Mouse (Mus musculus) limb, embryonic 13.5 days (tissue): Measurements from ENCODE around the gene Herc2. TPM values are rescaled to one million over a fixed set of nuclear protein-coding genes. Genes with fewer than 3 reads are reported as not detected.
A peak's percentile ranks its signal among the peaks of the same experiment; 100 is the strongest.
"Not testable (repeated sequence)": the region's sequence is repeated elsewhere in the genome, so short reads cannot be mapped to it uniquely, and the experiment has no call there.

Source experiments
- ATAC-seq: fragments of 200-750 bp; cut with Nextera tagmentation; 2 replicates; pipeline ENCODE4 v1.8.0; 2017; ENCODE audit warnings: low read depth, moderate number of reproducible peaks, moderate TSS enrichment; ENCODE audit not compliant: low FRiP score
- H3K27ac ChIP-seq: fragments of 300-500 bp; sonication (generic); 2 replicates; pipeline ENCODE4 v1.5.1; 2015; ENCODE audit warnings: inconsistent platforms, mild to moderate bottlenecking, moderate library complexity
- H3K27me3 ChIP-seq: fragments of 300-500 bp; sonication (generic); 2 replicates; pipeline ENCODE4 v1.6.1; 2015; ENCODE audit warnings: mild to moderate bottlenecking, inconsistent platforms
- H3K36me3 ChIP-seq: fragments of 300-500 bp; sonication (generic); 2 replicates; pipeline ENCODE4 v1.6.1; 2015; ENCODE audit warnings: inconsistent platforms, mild to moderate bottlenecking, moderate library complexity
- H3K4me1 ChIP-seq: fragments of 300-500 bp; sonication (generic); 2 replicates; pipeline ENCODE4 v1.6.1; 2015; ENCODE audit warnings: inconsistent platforms
- H3K4me2 ChIP-seq: fragments of 300-500 bp; sonication (generic); replicated peaks from 2 replicates; pipeline ENCODE4 v1.6.1; 2015; ENCODE audit warnings: inconsistent platforms, mild to moderate bottlenecking, moderate library complexity
- H3K4me3 ChIP-seq: fragments of 300-500 bp; sonication (generic); 2 replicates; pipeline ENCODE4 v1.5.1; 2015; ENCODE audit warnings: moderate library complexity, mild to moderate bottlenecking, inconsistent platforms
- H3K9ac ChIP-seq: fragments of 300-500 bp; sonication (generic); 2 replicates; pipeline ENCODE4 v1.6.1; 2015; ENCODE audit warnings: mild to moderate bottlenecking, inconsistent platforms
- H3K9me3 ChIP-seq: fragments of 300-500 bp; sonication (generic); 2 replicates; pipeline ENCODE4 v1.6.1; 2016; ENCODE audit warnings: inconsistent platforms
- WGBS: fragments of 180-500 bp; shearing (Covaris S2); methylation state at CpG from one replicate; pipeline ENCODE4 v1.1.7; 2015; 5-methylcytosine and 5-hydroxymethylcytosine counted together
- polyA plus RNA-seq: library from polyadenylated mRNA; unstranded; fragments of >200 nt; fragmentation: Nextera tagmentation; extraction: Ambion mirVana; gene quantifications from 2 replicates; pipeline ENCODE4 v1.2.1, GENCODE M21; 2015

The Herc2 gene
- 28.6 and 28.8 TPM in 2 replicates for polyA plus RNA-seq

DNA sequence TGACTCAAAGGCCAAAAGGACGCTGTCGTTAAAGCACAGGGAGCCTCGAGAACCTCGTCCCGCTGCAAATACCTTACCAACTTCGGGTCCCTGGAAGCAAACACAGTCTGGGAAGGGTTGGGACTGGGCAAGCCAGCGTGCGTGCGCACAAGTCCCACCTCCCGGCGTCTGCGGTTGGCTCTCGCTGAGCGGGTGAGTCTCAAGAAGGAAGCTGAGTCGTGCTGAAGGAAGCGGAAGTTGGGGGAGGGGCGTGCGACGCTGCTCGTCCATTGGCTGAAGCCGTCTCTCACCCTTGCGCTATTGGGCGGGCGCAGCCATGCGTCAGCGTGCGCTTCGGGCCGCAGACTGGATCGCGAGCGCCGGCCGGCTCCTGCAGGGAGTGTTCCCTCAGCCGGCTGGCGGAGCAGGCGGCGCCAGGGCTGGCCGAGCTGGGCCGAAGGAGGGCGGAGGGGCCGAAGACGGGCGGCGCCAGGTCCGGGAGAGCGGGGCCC lies at the start of gene Herc2:
Gene Herc2 (plus strand): TSS at position 366 of the 491 bp plus-strand sequence.
- peak within 1 kb of the TSS; percentile 82 for H3K27ac ChIP-seq
- peaks cover 3% of the 10 kb centered on the region; the same call in 1 of the 2 replicates for H3K36me3 ChIP-seq
- peak within 1 kb of the TSS; percentile 87 for H3K9ac ChIP-seq
- peaks cover 16% of the 10 kb centered on the region for H3K4me1 ChIP-seq
- no peaks in the 10 kb centered on the region for H3K9me3 ChIP-seq
- H3K4me3 ChIP-seq = peak within 1 kb of the TSS; percentile 76
- peak within 1 kb of the TSS; percentile 69 for H3K4me2 ChIP-seq
- no peaks in the 10 kb centered on the region for H3K27me3 ChIP-seq
- peak; percentile 100 for ATAC-seq
- WGBS = 0% methylated on average over 47 of the region's 47 CpGs

DNA sequence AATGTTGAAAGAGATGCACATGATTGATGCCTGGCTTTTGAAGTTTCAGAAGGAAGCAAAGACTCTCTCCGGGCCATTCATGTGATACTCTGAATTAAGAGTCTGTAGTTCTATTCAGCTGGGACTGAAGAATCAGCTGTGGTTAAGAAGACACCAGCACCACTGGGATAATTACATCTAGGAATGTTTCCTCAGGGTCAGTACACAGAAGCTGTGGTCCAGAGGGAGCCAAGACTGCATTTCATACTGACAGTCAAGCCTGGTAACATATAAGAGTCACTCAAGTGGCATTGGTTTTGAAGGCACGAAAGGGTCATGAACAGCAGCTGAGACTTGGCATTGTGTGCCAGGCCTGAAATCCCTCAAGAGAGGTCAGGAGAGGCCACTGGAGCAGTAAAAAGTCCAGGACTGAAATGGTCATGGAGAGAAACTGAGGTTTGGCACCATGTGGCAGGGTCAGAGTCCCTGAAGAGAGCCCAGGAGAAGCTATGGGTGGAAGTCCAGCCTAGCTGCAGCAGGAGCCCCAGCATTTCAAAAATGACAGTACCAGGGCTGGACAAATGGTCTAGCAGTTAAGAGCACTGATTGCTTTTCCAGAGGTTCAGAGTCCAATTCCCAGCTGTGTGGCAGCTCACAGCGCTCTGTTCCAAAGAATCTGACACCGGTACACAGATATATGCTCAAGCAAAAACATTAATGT lies 39.5 kb upstream of the Herc2 start:
- Histone ChIP-seq H3K9ac (no peak overlapping the region), H3K4me3 (no peak overlapping the region), H3K9me3 (no peaks in the 10 kb centered on the region), H3K27me3 (no peaks in the 10 kb centered on the region), H3K4me2 (no peak overlapping the region), H3K36me3 (no peaks in the 10 kb centered on the region), H3K4me1 (peaks cover 4% of the 10 kb centered on the region; the same call in 1 of the 2 replicates), H3K27ac (peak overlapping the region; percentile 15; the same call in 1 of the 2 replicates)
- ATAC-seq = no peak
- 81% methylated on average over 4 of the region's 4 CpGs for WGBS

DNA sequence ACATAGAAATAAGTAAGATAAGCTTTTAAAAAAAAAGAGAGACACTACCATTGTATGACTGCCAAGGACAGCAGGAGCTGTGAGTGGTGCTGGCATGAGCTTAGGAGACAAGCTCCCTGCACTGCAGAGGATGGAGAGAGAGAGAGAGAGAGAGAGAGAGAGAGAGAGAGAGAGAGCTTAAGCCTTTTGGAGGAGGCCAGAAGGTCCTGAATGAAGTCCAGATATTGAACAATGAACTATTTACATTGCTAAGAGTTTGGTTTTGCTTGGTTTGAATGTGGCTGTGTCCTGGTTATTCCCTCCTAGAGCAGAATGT lies 39.0 kb upstream of the Herc2 start:
- H3K4me1 ChIP-seq = peaks cover 4% of the 10 kb centered on the region; the same call in 1 of the 2 replicates
- H3K4me3 ChIP-seq = no peak overlapping the region
- H3K27me3 ChIP-seq = no peaks in the 10 kb centered on the region
- H3K4me2 ChIP-seq = no peak overlapping the region
- no peak overlapping the region for H3K27ac ChIP-seq
- H3K9me3 ChIP-seq = no peaks in the 10 kb centered on the region
- H3K36me3 ChIP-seq = no peaks in the 10 kb centered on the region
- no peak for ATAC-seq
- no peak overlapping the region for H3K9ac ChIP-seq

DNA sequence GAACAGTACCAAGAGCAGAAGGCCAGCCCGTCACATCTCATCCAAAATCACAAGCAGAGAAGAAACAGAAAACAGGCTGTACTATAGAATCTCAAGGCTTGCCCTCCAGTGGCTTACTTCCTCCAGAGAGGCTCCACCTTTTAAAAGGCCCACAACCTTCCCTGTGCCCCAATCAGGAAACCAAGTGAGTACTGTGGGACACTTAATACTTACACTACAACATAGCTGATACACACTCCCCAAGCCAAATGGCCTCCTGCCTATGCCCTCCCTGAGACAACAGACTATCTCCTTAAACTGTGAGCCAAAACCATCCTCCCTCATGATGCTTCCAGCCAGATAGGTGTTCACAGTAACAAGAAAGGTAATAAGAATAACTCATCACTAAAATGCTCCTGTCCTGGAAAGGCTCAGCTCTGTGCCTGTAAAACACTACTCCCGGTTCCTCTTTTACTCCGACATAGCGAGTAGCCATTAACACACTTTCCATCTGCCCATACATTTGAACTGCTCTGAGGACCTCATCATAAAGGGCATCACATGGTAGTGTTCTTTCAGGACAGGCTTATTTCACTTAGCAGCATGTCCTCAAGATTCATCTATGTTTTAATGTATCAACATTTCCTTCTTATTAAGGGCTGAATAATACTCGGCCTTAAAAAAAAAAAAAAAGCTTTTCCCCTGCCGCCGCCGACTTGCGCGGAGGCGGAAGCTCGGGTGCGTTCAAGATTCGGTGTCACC lies 36.6 kb upstream of the Herc2 start:
- no peak overlapping the region for H3K4me2 ChIP-seq
- H3K9me3 ChIP-seq = no peaks in the 10 kb centered on the region
- no peaks in the 10 kb centered on the region for H3K27me3 ChIP-seq
- H3K36me3 ChIP-seq = no peaks in the 10 kb centered on the region
- peaks cover 6% of the 10 kb centered on the region for H3K4me1 ChIP-seq
- ATAC-seq = no peak
- H3K4me3 ChIP-seq = no peak overlapping the region
- WGBS = 96% methylated on average over 14 of the region's 14 CpGs
- H3K27ac ChIP-seq = no peak overlapping the region
- no peak overlapping the region for H3K9ac ChIP-seq

DNA sequence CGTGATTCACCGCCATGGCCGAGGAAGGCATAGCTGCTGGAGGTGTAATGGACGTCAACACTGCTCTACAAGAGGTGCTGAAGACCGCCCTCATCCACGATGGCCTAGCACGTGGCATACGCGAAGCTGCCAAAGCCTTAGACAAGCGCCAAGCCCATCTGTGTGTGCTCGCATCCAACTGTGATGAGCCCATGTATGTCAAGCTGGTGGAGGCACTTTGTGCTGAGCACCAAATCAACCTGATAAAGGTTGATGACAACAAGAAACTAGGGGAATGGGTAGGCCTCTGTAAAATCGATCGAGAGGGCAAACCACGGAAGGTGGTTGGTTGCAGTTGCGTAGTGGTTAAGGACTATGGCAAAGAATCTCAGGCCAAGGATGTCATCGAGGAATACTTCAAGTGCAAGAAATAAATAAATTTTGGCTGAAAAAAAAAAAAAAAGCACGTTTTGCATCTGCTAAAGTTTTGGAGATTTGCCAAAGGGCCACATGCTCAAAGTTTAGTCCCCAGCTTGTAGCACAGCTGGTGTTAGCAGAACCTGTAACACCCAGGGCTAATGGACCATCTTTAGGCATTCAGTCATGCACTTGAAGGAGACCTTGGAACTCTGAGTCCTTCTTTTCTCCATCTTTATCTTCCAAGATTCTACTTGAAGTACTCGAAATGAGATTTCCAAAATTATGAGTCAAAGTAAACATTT lies 35.8 kb upstream of the Herc2 start:
- 91% methylated on average over 8 of the region's 18 CpGs for WGBS

DNA sequence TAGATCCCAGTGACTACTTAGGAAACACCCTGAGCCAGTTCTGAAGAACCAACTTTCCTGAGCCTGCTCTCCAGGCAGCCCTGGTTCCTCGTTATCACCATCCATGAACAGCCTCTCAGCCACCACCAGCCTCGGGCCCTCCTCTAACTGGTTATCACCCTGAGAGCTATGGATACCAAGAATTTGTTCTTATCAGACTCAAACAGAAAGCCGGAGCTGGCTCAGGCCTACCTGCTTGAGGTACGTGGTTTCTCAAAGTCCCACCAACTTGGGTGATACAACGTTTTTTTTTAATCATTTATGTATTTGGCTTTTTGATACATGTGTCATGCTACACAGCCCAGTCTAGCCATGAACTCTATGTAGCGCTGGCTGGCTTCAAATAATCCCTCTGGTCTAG lies 34.8 kb upstream of the Herc2 start:
- no peak overlapping the region for H3K9ac ChIP-seq
- no peak for ATAC-seq
- 74% methylated on average over 6 of the region's 6 CpGs for WGBS
- no peaks in the 10 kb centered on the region for H3K27me3 ChIP-seq
- peaks cover 12% of the 10 kb centered on the region for H3K4me1 ChIP-seq
- H3K4me2 ChIP-seq = no peak overlapping the region
- H3K27ac ChIP-seq = no peak overlapping the region
- no peaks in the 10 kb centered on the region for H3K9me3 ChIP-seq
- H3K4me3 ChIP-seq = no peak overlapping the region
- H3K36me3 ChIP-seq = no peaks in the 10 kb centered on the region

More for the DNA sequence above, 35.8 kb upstream of the Herc2 start:
- peaks cover 12% of the 10 kb centered on the region for H3K4me1 ChIP-seq
- H3K4me3 ChIP-seq, H3K27ac ChIP-seq, H3K9me3 ChIP-seq, H3K9ac ChIP-seq, H3K36me3 ChIP-seq, H3K4me2 ChIP-seq, ATAC-seq, H3K27me3 ChIP-seq: not testable (repeated sequence)

DNA sequence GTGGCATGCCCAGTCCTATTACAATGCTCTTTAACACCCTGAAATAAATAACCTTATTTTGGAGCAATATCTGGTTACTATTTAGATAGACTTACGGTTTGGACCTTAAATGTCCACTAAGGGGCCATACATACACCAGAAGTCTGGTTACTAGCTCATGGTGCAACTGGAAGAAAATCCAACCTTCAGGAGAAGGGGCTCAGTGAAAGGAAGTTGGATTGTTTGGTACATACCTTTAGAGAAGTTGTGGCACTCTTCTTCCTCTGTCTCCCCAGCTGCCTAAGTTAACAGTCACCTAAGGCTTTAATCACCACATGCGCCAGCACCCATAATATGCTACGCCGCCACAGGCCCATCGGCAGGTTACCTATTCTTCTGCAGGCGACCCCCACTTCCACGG lies 34.2 kb upstream of the Herc2 start:
- Histone ChIP-seq H3K4me2 (no peak overlapping the region), H3K4me1 (peaks cover 8% of the 10 kb centered on the region), H3K36me3 (no peaks in the 10 kb centered on the region), H3K4me3 (no peak overlapping the region), H3K9ac (no peak overlapping the region), H3K27ac (no peak overlapping the region), H3K9me3 (no peaks in the 10 kb centered on the region), H3K27me3 (no peaks in the 10 kb centered on the region)
- WGBS = 87% methylated on average over 7 of the region's 7 CpGs
- ATAC-seq = no peak

DNA sequence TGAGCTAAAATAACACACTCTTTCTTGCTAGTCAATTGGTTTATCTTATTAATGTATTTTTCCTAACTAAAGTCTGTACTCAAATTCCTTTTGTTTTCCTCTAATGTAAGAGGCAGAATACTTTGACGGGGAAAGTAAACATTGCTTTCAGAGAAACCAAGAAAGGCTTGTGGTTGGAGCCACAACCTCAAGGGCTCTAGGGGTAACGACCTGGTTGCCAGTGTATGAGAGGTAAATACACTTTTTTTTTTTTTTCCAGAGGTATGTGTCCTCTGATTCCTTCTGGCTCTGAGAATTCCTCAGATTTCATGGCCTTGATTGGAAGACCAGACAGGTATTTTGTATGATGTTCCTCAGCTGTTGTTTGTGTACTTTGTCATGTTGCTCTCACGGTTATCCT lies 32.2 kb upstream of the Herc2 start:
- Histone ChIP-seq H3K4me2 (no peak overlapping the region), H3K27me3 (no peaks in the 10 kb centered on the region), H3K9ac (no peak overlapping the region), H3K36me3 (no peaks in the 10 kb centered on the region), H3K4me1 (peaks cover 8% of the 10 kb centered on the region), H3K27ac (no peak overlapping the region), H3K9me3 (no peaks in the 10 kb centered on the region), H3K4me3 (no peak overlapping the region)
- no peak for ATAC-seq
- 74% methylated on average over 3 of the region's 3 CpGs for WGBS

DNA sequence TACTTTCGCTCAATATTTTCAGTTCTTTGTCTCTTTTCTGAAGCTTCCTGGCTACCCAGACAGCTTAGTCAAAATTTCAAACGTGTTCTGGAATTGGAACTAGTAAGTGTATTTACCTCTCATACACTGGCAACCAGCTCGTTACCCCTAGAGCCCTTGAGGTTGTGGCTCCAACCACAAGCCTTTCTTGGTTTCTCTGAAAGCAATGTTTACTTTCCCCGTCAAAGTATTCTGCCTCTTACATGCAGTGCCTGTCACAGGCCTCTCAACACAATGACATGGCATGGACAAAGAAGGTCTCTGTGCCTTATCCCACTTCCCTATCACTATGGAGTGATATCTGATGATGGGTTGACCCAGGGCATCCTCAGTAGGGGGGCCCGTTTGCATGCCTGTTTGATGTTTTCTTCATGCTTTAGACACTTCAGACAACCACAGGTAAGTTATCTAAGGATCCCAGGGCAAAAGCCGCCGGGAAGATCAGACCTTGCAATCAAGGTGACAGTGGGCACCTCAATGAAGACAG lies 31.5 kb upstream of the Herc2 start:
- no peaks in the 10 kb centered on the region for H3K36me3 ChIP-seq
- peaks cover 8% of the 10 kb centered on the region for H3K4me1 ChIP-seq
- peak overlapping the region; percentile 77 for H3K4me2 ChIP-seq
- H3K9me3 ChIP-seq = no peaks in the 10 kb centered on the region
- no peaks in the 10 kb centered on the region for H3K27me3 ChIP-seq
- peak overlapping the region; percentile 76 for H3K4me3 ChIP-seq
- ATAC-seq = no peak
- 0 out of 2 replicates have a peak overlapping the region, but pooled peaks have one; percentile 34 for H3K27ac ChIP-seq
- peak overlapping the region; percentile 85 for H3K9ac ChIP-seq
- WGBS = 41% methylated on average over 7 of the region's 7 CpGs

DNA sequence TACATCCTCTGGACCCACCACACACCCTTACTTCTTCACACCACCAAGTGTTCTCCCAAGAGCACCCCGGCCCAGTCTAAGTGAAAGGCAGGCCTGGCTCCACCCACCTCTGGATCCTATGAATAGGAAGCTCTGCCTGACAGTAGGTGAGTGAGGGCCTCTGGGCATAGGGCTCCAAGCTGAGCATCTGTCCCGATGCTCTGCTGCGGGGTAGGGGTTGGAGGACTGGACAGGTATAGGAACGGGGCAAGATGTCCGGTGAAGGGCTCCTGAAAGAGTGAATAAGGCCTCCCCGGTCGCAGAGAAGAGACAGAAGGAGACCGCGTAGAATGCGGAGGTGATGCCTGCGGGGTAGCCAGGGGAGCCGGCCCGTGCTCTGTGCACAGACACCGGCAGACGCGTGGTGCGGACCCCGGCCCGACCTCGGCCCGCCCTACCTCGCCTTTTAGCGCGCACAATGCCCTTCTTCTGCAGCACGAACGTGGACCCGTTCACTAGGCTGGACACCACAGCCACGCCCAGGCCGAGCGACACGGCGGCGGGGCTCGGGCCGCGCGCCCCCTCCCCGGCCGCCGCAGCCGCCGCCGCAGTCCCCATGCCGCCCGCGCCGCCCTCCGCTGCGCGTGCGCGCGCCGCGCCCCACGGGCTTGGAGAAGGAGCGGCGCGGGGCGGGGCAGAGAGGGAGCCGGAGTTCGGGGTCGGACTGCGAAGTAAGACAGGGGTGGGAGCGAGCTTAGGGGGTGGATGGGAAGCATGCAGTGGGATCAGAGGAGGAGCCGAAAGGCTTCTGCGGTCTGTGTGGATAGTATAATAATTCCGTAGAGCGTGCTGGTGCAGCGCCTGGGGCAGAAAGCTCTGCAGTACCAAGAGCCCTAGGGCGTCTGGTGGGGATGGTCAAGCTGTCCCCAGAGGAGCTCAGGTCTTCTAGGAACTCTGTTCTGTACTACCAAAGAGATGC lies 30.7 kb upstream of the Herc2 start:
- peak overlapping the region; percentile 77 for H3K4me2 ChIP-seq
- H3K4me3 ChIP-seq = peak overlapping the region; percentile 76
- no peaks in the 10 kb centered on the region for H3K27me3 ChIP-seq
- H3K4me1 ChIP-seq = peaks cover 8% of the 10 kb centered on the region
- ATAC-seq = peak; percentile 94
- under 1% methylated on average over 66 of the region's 71 CpGs for WGBS
- H3K27ac ChIP-seq = peak overlapping the region; percentile 34; the same call in 1 of the 2 replicates
- H3K9me3 ChIP-seq = no peaks in the 10 kb centered on the region
- H3K9ac ChIP-seq = peak overlapping the region; percentile 85
- no peaks in the 10 kb centered on the region for H3K36me3 ChIP-seq

DNA sequence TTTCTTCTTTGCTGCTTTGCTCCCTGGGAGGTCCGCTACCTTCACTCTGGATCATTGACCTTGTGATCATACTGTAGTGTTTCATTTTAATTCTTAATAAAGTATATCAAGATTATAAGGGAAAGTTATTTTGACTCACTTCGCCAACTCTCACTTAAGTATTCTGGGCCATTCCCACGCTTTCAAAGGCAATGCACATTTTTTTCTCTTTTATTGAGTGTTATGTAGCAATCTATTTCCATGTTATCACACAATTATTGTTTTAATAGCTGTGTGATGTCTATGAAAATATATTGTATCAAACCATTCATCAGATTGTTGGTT lies 30.1 kb upstream of the Herc2 start, which contains the start of gene Nipa1:
Gene Nipa1 (minus strand): TSS at position 25 of the 324 bp plus-strand sequence.
- peak within 1 kb of the TSS; percentile 34; the same call in 1 of the 2 replicates for H3K27ac ChIP-seq
- 55% methylated on average over 3 of the region's 3 CpGs for WGBS

More for the DNA sequence above, 30.1 kb upstream of the Herc2 start, which contains the start of gene Nipa1:
- Histone ChIP-seq H3K9me3 (no peaks in the 10 kb centered on the region), H3K4me1 (peaks cover 8% of the 10 kb centered on the region), H3K36me3 (no peaks in the 10 kb centered on the region), H3K27me3 (no peaks in the 10 kb centered on the region), H3K4me3 (peak within 1 kb of the TSS; percentile 76), H3K9ac (peak within 1 kb of the TSS; percentile 85), H3K4me2 (peak within 1 kb of the TSS; percentile 77)
- ATAC-seq = no peak
